Mouse (Mus musculus): ENCODE measurements at regions not wholly inside any gene's neighbourhood (a gene's known extent, or its start where the extent isn't known, plus 50 kb on each side); places are given as distances from the start of the nearest gene placed in this dataset.

GRCm38 (mm10) chr8:116452806-116453205, 52.0 kb upstream of the Dynlrb2 start:
- ATAC-seq (ENCODE audit: extremely low read depth, insufficient number of reproducible peaks, low FRiP score, poor library complexity, severe bottlenecking) = 0 out of 2 replicates have a peak, but pooled peaks have one; percentile 30

- ATAC-seq (ENCODE audit: extremely low read depth, insufficient number of reproducible peaks, low FRiP score, poor library complexity, severe bottlenecking) = no peak
Measured at GRCm38 (mm10) chr8:116451397-116451796, 53.4 kb upstream of the Dynlrb2 start.

- no peak for ATAC-seq (ENCODE audit: extremely low read depth, insufficient number of reproducible peaks, low FRiP score, poor library complexity, severe bottlenecking)
Measured at GRCm38 (mm10) chr8:116447452-116447851, 57.3 kb upstream of the Dynlrb2 start.

- ATAC-seq (ENCODE audit: extremely low read depth, insufficient number of reproducible peaks, low FRiP score, poor library complexity, severe bottlenecking) = no peak
Measured at GRCm38 (mm10) chr8:116442827-116443226, 61.9 kb upstream of the Dynlrb2 start.

GRCm38 (mm10) chr8:116438895-116439294, 65.9 kb upstream of the Dynlrb2 start:
- peak; percentile 54; the same call in 1 of the 2 replicates for ATAC-seq (ENCODE audit: extremely low read depth, insufficient number of reproducible peaks, low FRiP score, poor library complexity, severe bottlenecking)

- ATAC-seq (ENCODE audit: extremely low read depth, insufficient number of reproducible peaks, low FRiP score, poor library complexity, severe bottlenecking) = no peak
Measured at GRCm38 (mm10) chr8:116435268-116435980, 69.3 kb upstream of the Dynlrb2 start.

GRCm38 (mm10) chr8:116430051-116430450, 74.7 kb upstream of the Dynlrb2 start:
- no peak for ATAC-seq (ENCODE audit: extremely low read depth, insufficient number of reproducible peaks, low FRiP score, poor library complexity, severe bottlenecking)

- no peak for ATAC-seq (ENCODE audit: extremely low read depth, insufficient number of reproducible peaks, low FRiP score, poor library complexity, severe bottlenecking)
Measured at GRCm38 (mm10) chr8:116429649-116430048, 75.1 kb upstream of the Dynlrb2 start.

GRCm38 (mm10) chr8:116422826-116423225, 81.9 kb upstream of the Dynlrb2 start:
- no peak for ATAC-seq (ENCODE audit: extremely low read depth, insufficient number of reproducible peaks, low FRiP score, poor library complexity, severe bottlenecking)

GRCm38 (mm10) chr8:116412703-116413102, 92.1 kb upstream of the Dynlrb2 start:
- no peak for ATAC-seq (ENCODE audit: extremely low read depth, insufficient number of reproducible peaks, low FRiP score, poor library complexity, severe bottlenecking)

GRCm38 (mm10) chr8:116410041-116410440, 94.7 kb upstream of the Dynlrb2 start:
- ATAC-seq (ENCODE audit: extremely low read depth, insufficient number of reproducible peaks, low FRiP score, poor library complexity, severe bottlenecking) = no peak

- ATAC-seq (ENCODE audit: extremely low read depth, insufficient number of reproducible peaks, low FRiP score, poor library complexity, severe bottlenecking) = no peak
Measured at GRCm38 (mm10) chr8:116409011-116409410, 95.8 kb upstream of the Dynlrb2 start.

GRCm38 (mm10) chr8:116404571-116404970, 100.2 kb upstream of the Dynlrb2 start:
- no peak for ATAC-seq (ENCODE audit: extremely low read depth, insufficient number of reproducible peaks, low FRiP score, poor library complexity, severe bottlenecking)

GRCm38 (mm10) chr8:116403366-116403765, 101.4 kb upstream of the Dynlrb2 start:
- no peak for ATAC-seq (ENCODE audit: extremely low read depth, insufficient number of reproducible peaks, low FRiP score, poor library complexity, severe bottlenecking)

- ATAC-seq (ENCODE audit: extremely low read depth, insufficient number of reproducible peaks, low FRiP score, poor library complexity, severe bottlenecking) = no peak
Measured at GRCm38 (mm10) chr8:116399452-116399851, 105.3 kb upstream of the Dynlrb2 start.

GRCm38 (mm10) chr8:116398565-116399205, 106.1 kb upstream of the Dynlrb2 start:
- ATAC-seq (ENCODE audit: extremely low read depth, insufficient number of reproducible peaks, low FRiP score, poor library complexity, severe bottlenecking) = no peak

GRCm38 (mm10) chr8:116385193-116385955, 119.4 kb upstream of the Dynlrb2 start:
- ATAC-seq (ENCODE audit: extremely low read depth, insufficient number of reproducible peaks, low FRiP score, poor library complexity, severe bottlenecking) = no peak

GRCm38 (mm10) chr8:116384418-116385089, 120.2 kb upstream of the Dynlrb2 start:
- ATAC-seq (ENCODE audit: extremely low read depth, insufficient number of reproducible peaks, low FRiP score, poor library complexity, severe bottlenecking) = no peak

All from neutrophil, adult 5-6 weeks (primary cell).